In the genomic region with DNA sequence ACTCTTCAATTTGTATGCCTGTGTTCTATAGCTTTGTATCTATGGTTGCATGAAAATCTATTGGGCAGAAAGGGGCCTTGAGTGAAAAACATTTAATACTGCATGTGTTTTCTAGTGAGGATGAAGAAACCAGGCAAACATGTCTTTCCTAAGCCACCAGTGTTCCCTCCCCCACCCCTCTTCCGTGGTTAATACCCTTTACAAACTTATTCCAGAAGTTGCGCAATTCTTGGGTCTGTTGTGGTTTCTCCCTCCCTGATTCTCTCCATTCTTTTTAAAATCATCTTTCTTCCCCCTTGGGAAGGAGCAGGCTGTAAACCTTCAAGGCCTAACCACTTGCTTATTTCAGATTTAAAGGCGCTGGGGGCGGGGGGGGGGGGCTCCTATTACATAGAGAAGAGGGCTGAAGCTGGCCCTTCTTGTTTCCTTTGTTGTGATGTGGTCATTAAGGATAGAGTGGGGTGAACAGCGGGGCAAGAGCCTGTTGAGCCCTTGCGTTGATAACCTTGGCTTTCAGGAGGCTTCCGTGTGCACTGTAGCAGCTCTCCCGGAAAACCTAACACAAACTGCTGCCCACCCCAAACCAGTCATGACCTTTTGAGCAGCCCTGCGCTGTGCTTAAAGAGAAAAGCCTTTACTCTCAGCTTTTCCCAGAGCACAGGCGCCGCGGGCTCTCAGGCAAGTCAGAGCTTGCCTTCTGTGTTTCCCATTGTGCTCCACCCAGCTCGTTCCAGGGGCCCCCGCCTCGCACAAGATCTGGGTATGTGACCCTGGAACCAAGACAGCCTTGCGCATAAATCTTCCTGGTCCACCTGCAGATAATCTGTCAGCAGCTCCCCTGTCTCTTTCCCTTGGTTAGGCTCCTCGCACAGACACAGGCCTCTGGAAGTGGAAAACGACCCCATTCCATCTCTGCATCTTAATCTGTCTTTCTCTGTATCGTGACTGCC, we compare ENCODE assay signal across 8 mouse cellular contexts.
DNase-seq lines count a peak whose midpoint lies in the region; ATAC-seq and TF ChIP-seq lines count a peak whose summit lies in the region.

No protein-coding gene starts in this region.

- ATAC-seq in kidney, postnatal 0 days (replicated peaks; ENCODE audit: low FRiP score, low read depth): peak; percentile 46; the same call in 1 of the 2 replicates
- 0 out of 2 replicates have a peak, but pooled peaks have one; percentile 9 for ATAC-seq in megakaryocyte, adult 5-6 weeks (ENCODE audit: poor library complexity, severe bottlenecking)
- no peak for ATAC-seq in CD4-positive, CD25-positive, alpha-beta regulatory T cell, adult 4 months
- ATAC-seq in activated CD4-positive, CD25-positive, alpha-beta regulatory T cell, adult 4 months: no peak

- H3K9ac ChIP-seq in ES-Bruce4 (ENCODE audit: low read depth, poor library complexity, severe bottlenecking): peak overlapping the region; percentile 32
- 0 out of 2 replicates have a peak overlapping the region, but pooled peaks have one; percentile 8 for H3K9ac ChIP-seq in kidney, postnatal 0 days (ENCODE audit: low read depth, low read length)

- TF ChIP-seq EP300 in ES-Bruce4 (IDR thresholded peaks at IDR 0.05; ENCODE audit: insufficient read depth, low read depth, low read length): 0 out of 2 replicates have a peak, but pooled peaks have one; percentile 6

- no peak overlapping the region for H3K4me3 ChIP-seq in ES-Bruce4 (ENCODE audit: low read depth, low read length)
- no peak overlapping the region for H3K4me3 ChIP-seq in kidney, postnatal 0 days (replicated peaks; ENCODE audit: low read depth, low read length)

- H3K4me1 ChIP-seq in ES-Bruce4 (ENCODE audit: control insufficient read depth, insufficient read depth, low read length): no peaks in the 10 kb centered on the region
- peaks cover 8% of the 10 kb centered on the region for H3K4me1 ChIP-seq in kidney, postnatal 0 days (replicated peaks; ENCODE audit: insufficient read depth, low read length)

- WGBS in kidney, postnatal 0 days: 12% methylated on average over 19 of the region's 19 CpGs

- DNase-seq in adrenal gland, postnatal 25 days: peak; percentile 38
- DNase-seq in gastrocnemius, postnatal 10 days: peak; percentile 14
- peak; percentile 79 for DNase-seq in kidney, postnatal 0 days (ENCODE audit: low spot score)
- no peak for DNase-seq in thymus, postnatal 10 days (ENCODE audit: low spot score in 2 of 2)

- H3K27me3 ChIP-seq in ES-Bruce4 (ENCODE audit: control insufficient read depth, insufficient read depth, low read length, poor library complexity, severe bottlenecking): no peaks in the 10 kb centered on the region
- H3K27me3 ChIP-seq in kidney, postnatal 0 days (ENCODE audit: insufficient read depth, low read length): no peaks in the 10 kb centered on the region

- H3K4me2 ChIP-seq in kidney, postnatal 0 days (ENCODE audit: low read length): peak overlapping the region; percentile 34

- no peak for TF ChIP-seq CTCF in ES-Bruce4 (IDR thresholded peaks at IDR 0.05; ENCODE audit: low read depth, low read length)
- no peak for TF ChIP-seq CTCF in kidney, postnatal 0 days (IDR thresholded peaks at IDR 0.05; ENCODE audit: low read depth)

- peak overlapping the region; percentile 71 for H3K27ac ChIP-seq in ES-Bruce4 (ENCODE audit: insufficient read depth, low read length)
- H3K27ac ChIP-seq in kidney, postnatal 0 days: peak overlapping the region; percentile 77

- TF ChIP-seq POLR2A in ES-Bruce4 (IDR thresholded peaks at IDR 0.05; ENCODE audit: insufficient read depth, low read length): no peak

- no peaks in the 10 kb centered on the region for H3K36me3 ChIP-seq in ES-Bruce4 (ENCODE audit: control insufficient read depth, insufficient read depth, low read length, poor library complexity, severe bottlenecking)
- H3K36me3 ChIP-seq in kidney, postnatal 0 days (ENCODE audit: insufficient read depth, low read length): no peaks in the 10 kb centered on the region

- no peaks in the 10 kb centered on the region for H3K9me3 ChIP-seq in ES-Bruce4 (replicated peaks; ENCODE audit: control insufficient read depth, insufficient read depth, low read length, poor library complexity, severe bottlenecking)
- no peaks in the 10 kb centered on the region for H3K9me3 ChIP-seq in kidney, postnatal 0 days (replicated peaks; ENCODE audit: low read length)

Comparison
In these comparisons a context has a peak if more than half of its experiments do, and no peak if none do; other contexts are left out.
1. DNase-seq: peak in adrenal gland, postnatal 25 days (single experiment), gastrocnemius, postnatal 10 days (single experiment) and kidney, postnatal 0 days (single experiment); none in thymus, postnatal 10 days (0 of 2).
2. ATAC-seq: peak in kidney, postnatal 0 days (single experiment) and megakaryocyte, adult 5-6 weeks (single experiment); none in CD4-positive, CD25-positive, alpha-beta regulatory T cell, adult 4 months (single experiment) and activated CD4-positive, CD25-positive, alpha-beta regulatory T cell, adult 4 months (single experiment).